Mouse (Mus musculus): ENCODE measurements at regions not wholly inside any gene's neighbourhood (a gene's known extent, or its start where the extent isn't known, plus 50 kb on each side); places are given as distances from the start of the nearest gene placed in this dataset.

GRCm38 (mm10) chr2:11408497-11408896 lies 145.4 kb downstream of the Pfkfb3 start:
- TF ChIP-seq POLR2A (IDR thresholded peaks at IDR 0.05; ENCODE audit: insufficient read depth, low read depth, low read length) (no peak), CTCF (IDR thresholded peaks at IDR 0.05) (no peak), EP300 (IDR thresholded peaks at IDR 0.05; ENCODE audit: insufficient read depth, low read depth, low read length) (no peak)
